Mouse (Mus musculus) kidney, adult 2 months (tissue): ENCODE measurements around the gene Flywch1. TPM values are rescaled to one million over a fixed set of nuclear protein-coding genes. Genes with fewer than 3 reads are reported as not detected.

ENCODE experiments used
- DNase-seq: peaks from one replicate; pipeline ENCODE4 v3.0.0; 2021
- H3K27ac ChIP-seq: fragments of 200-500 bp; 2 replicates; pipeline ENCODE4 v1.5.1; 2012; ENCODE audit warnings: low read depth, low read length, control low read depth, inconsistent platforms; ENCODE audit not compliant: insufficient read depth
- H3K27me3 ChIP-seq: fragments of 200-500 bp; replicated peaks from 2 replicates; pipeline ENCODE4 v1.6.1; 2012; ENCODE audit warnings: mild to moderate bottlenecking, moderate library complexity, low read length, inconsistent platforms; ENCODE audit not compliant: control insufficient read depth, insufficient read depth
- H3K36me3 ChIP-seq: fragments of 200-500 bp; 2 replicates; pipeline ENCODE4 v1.6.1; 2012; ENCODE audit warnings: mild to moderate bottlenecking, moderate library complexity, low read length, inconsistent platforms; ENCODE audit not compliant: control insufficient read depth, insufficient read depth
- H3K4me1 ChIP-seq: fragments of 200-500 bp; 2 replicates; pipeline ENCODE4 v1.6.1; 2011; ENCODE audit warnings: low read length; ENCODE audit not compliant: control insufficient read depth, insufficient read depth
- H3K4me3 ChIP-seq: fragments of 200-500 bp; 2 replicates; pipeline ENCODE4 v1.5.1; 2011; ENCODE audit warnings: mild to moderate bottlenecking, low read depth, low read length, control low read depth; ENCODE audit not compliant: insufficient read depth
- CTCF ChIP-seq: fragments of 200-500 bp; conservative IDR thresholded peaks from 2 replicates; pipeline ENCODE4 v1.5.1; 2011; ENCODE audit warnings: low read depth, mild to moderate bottlenecking, control low read depth, low read length, moderate library complexity, mixed read lengths; ENCODE audit not compliant: insufficient read depth, insufficient read length
- POLR2A ChIP-seq: fragments of 200-500 bp; IDR thresholded peaks from one replicate; pipeline ENCODE4 v1.6.1; 2011; ENCODE audit warnings: low read depth, low read length, control low read depth
- WGBS: fragments of 180-500 bp; shearing (Covaris S2); methylation state at CpG from one replicate; pipeline ENCODE4 v1.1.7; 2018; 5-methylcytosine and 5-hydroxymethylcytosine counted together
- polyA plus RNA-seq: library from polyadenylated mRNA; depleted of rRNA; stranded (reverse); fragments of >200 nt; gene quantifications from 2 replicates; pipeline ENCODE4 v1.2.3, GENCODE M21; 2012

Flywch1 gene
- polyA plus RNA-seq, 1 experiment: 41.7 TPM

GRCm38 (mm10) chr17:23790269-23791078 is 19.1 kb upstream of the Flywch1 start, which contains the start of gene Srrm2:
Gene Srrm2 (plus strand): TSS chr17:23790532.
- TF ChIP-seq POLR2A: no peak
- no peak for TF ChIP-seq CTCF
- no peaks in the 10 kb centered on the region for H3K27me3 ChIP-seq
- H3K4me1 ChIP-seq: peaks cover 6% of the 10 kb centered on the region; the same call in 1 of the 2 replicates
- peak within 1 kb of the TSS; percentile 57 for H3K27ac ChIP-seq
- no peaks in the 10 kb centered on the region for H3K36me3 ChIP-seq
- peak; percentile 68 for DNase-seq
- 3% methylated on average over 29 of the region's 29 CpGs for WGBS
- peak within 1 kb of the TSS; percentile 60 for H3K4me3 ChIP-seq

GRCm38 (mm10) chr17:23789749-23790268 is 18.4 kb upstream of the Flywch1 start:
- WGBS: 37% methylated on average over 8 of the region's 8 CpGs

GRCm38 (mm10) chr17:23788973-23789372 is 17.6 kb upstream of the Flywch1 start:
- DNase-seq: no peak
- Histone ChIP-seq H3K36me3 (no peaks in the 10 kb centered on the region), H3K27ac (no peak overlapping the region), H3K4me1 (peaks cover 6% of the 10 kb centered on the region; the same call in 1 of the 2 replicates), H3K4me3 (no peak overlapping the region), H3K27me3 (no peaks in the 10 kb centered on the region)
- TF ChIP-seq POLR2A: no peak
- no peak for TF ChIP-seq CTCF
- 95% methylated on average over 4 of the region's 4 CpGs for WGBS

More at GRCm38 (mm10) chr17:23789749-23790268, 18.4 kb upstream of the Flywch1 start:
- Histone ChIP-seq H3K36me3 (no peaks in the 10 kb centered on the region), H3K4me1 (peaks cover 6% of the 10 kb centered on the region; the same call in 1 of the 2 replicates), H3K27me3 (no peaks in the 10 kb centered on the region), H3K4me3 (peak overlapping the region; percentile 60), H3K27ac (peak overlapping the region; percentile 57; the same call in 1 of the 2 replicates)
- DNase-seq: no peak
- TF ChIP-seq POLR2A (no peak), CTCF (no peak)

GRCm38 (mm10) chr17:23786510-23786931 is 15.1 kb upstream of the Flywch1 start:
- TF ChIP-seq POLR2A: no peak
- TF ChIP-seq CTCF: no peak
- Histone ChIP-seq H3K4me3 (peak overlapping the region; percentile 59), H3K27ac (peak overlapping the region; percentile 41; the same call in 1 of the 2 replicates), H3K27me3 (no peaks in the 10 kb centered on the region), H3K4me1 (peaks cover 6% of the 10 kb centered on the region; the same call in 1 of the 2 replicates), H3K36me3 (no peaks in the 10 kb centered on the region)
- peak; percentile 30 for DNase-seq
- WGBS: 14% methylated on average over 13 of the region's 13 CpGs

GRCm38 (mm10) chr17:23785561-23786471 is 14.4 kb upstream of the Flywch1 start, which contains the start of gene Flywch2:
Gene Flywch2 (minus strand): TSS chr17:23786081.
- peak; percentile 89 for DNase-seq
- Histone ChIP-seq H3K4me1 (peaks cover 6% of the 10 kb centered on the region; the same call in 1 of the 2 replicates), H3K27me3 (no peaks in the 10 kb centered on the region), H3K4me3 (peak within 1 kb of the TSS; percentile 59), H3K36me3 (no peaks in the 10 kb centered on the region), H3K27ac (peak within 1 kb of the TSS; percentile 41; the same call in 1 of the 2 replicates)
- TF ChIP-seq POLR2A: no peak
- TF ChIP-seq CTCF: 0 out of 2 replicates have a peak, but pooled peaks have one; percentile 6
- WGBS: 4% methylated on average over 43 of the region's 43 CpGs

GRCm38 (mm10) chr17:23783352-23783751 is 11.9 kb upstream of the Flywch1 start:
- no peak for DNase-seq
- H3K27me3 ChIP-seq: no peaks in the 10 kb centered on the region
- no peak for TF ChIP-seq POLR2A
- no peaks in the 10 kb centered on the region for H3K36me3 ChIP-seq
- H3K4me1 ChIP-seq: peaks cover 6% of the 10 kb centered on the region; the same call in 1 of the 2 replicates
- H3K27ac ChIP-seq: no peak overlapping the region
- no peak overlapping the region for H3K4me3 ChIP-seq

- no peak for DNase-seq
- 60% methylated on average over 2 of the region's 2 CpGs for WGBS
- H3K27ac ChIP-seq: no peak overlapping the region
- no peaks in the 10 kb centered on the region for H3K27me3 ChIP-seq
- H3K36me3 ChIP-seq: no peaks in the 10 kb centered on the region
- no peaks in the 10 kb centered on the region; the same call in 1 of the 2 replicates for H3K4me1 ChIP-seq
- no peak for TF ChIP-seq CTCF
- TF ChIP-seq POLR2A: no peak
- no peak overlapping the region for H3K4me3 ChIP-seq
Observed at GRCm38 (mm10) chr17:23778447-23778846, 7.0 kb upstream of the Flywch1 start.
